Mouse (Mus musculus) kidney, embryonic 16.5 days (tissue): ENCODE data around the gene Tlcd1. TPM values are rescaled to one million over a fixed set of nuclear protein-coding genes. Genes with fewer than 3 reads are reported as not detected.

Source experiments
- ATAC-seq: fragments of 200-750 bp; cut with Nextera tagmentation; 2 replicates; pipeline ENCODE4 v1.8.0; 2017; ENCODE audit warnings: moderate TSS enrichment; ENCODE audit not compliant: low FRiP score, low TSS enrichment
- H3K27ac ChIP-seq: fragments of 300-500 bp; sonication (generic); 2 replicates; pipeline ENCODE4 v1.5.1; 2014; ENCODE audit warnings: low read length
- H3K27me3 ChIP-seq: fragments of 300-500 bp; sonication (generic); 2 replicates; pipeline ENCODE4 v1.6.1; 2014; ENCODE audit warnings: low read length, control low read depth, mixed read lengths; ENCODE audit not compliant: insufficient read depth
- H3K36me3 ChIP-seq: fragments of 300-500 bp; sonication (generic); 2 replicates; pipeline ENCODE4 v1.6.1; 2014; ENCODE audit warnings: low read length, control low read depth, mixed read lengths; ENCODE audit not compliant: insufficient read depth
- H3K4me1 ChIP-seq: fragments of 300-500 bp; sonication (generic); 2 replicates; pipeline ENCODE4 v1.6.1; 2014; ENCODE audit warnings: low read length, control low read depth, mixed read lengths; ENCODE audit not compliant: insufficient read depth
- H3K4me2 ChIP-seq: fragments of 300-500 bp; sonication (generic); replicated peaks from 2 replicates; pipeline ENCODE4 v1.6.1; 2014; ENCODE audit warnings: low read depth, low read length
- H3K4me3 ChIP-seq: fragments of 300-500 bp; sonication (generic); 2 replicates; pipeline ENCODE4 v1.5.1; 2014; ENCODE audit warnings: mild to moderate bottlenecking, low read length
- H3K9ac ChIP-seq: fragments of 300-500 bp; sonication (generic); replicated peaks from 2 replicates; pipeline ENCODE4 v1.6.1; 2014; ENCODE audit warnings: low read length
- H3K9me3 ChIP-seq: fragments of 300-500 bp; sonication (generic); 2 replicates; pipeline ENCODE4 v1.6.1; 2016; ENCODE audit warnings: low read length, control low read depth
- WGBS: fragments of 180-500 bp; shearing (Covaris S2); extraction: QIAGEN DNeasy Blood & Tissue Kit; methylation state at CpG from one replicate; pipeline ENCODE4 v1.1.7; 2014; 5-methylcytosine and 5-hydroxymethylcytosine counted together
- polyA plus RNA-seq: library from polyadenylated mRNA; unstranded; fragments of >200 nt; fragmentation: Nextera tagmentation; extraction: Ambion mirVana; gene quantifications from 2 replicates; pipeline ENCODE4 v1.2.1, GENCODE M21; 2015

Gene Tlcd1
- polyA plus RNA-seq, 1 experiment from 2014 or later: 36.1 TPM

GRCm38 (mm10) chr11:78172748-78173383 is 3.6 kb upstream of the Tlcd1 start:
- Histone ChIP-seq H3K4me1 (peaks cover 16% of the 10 kb centered on the region), H3K4me2 (no peak overlapping the region), H3K36me3 (0 out of 2 replicates have a peak, but pooled peaks cover 5% of the 10 kb centered on the region), H3K9ac (no peak overlapping the region), H3K27ac (no peak overlapping the region), H3K27me3 (no peaks in the 10 kb centered on the region), H3K4me3 (no peak overlapping the region), H3K9me3 (no peaks in the 10 kb centered on the region)
- no peak for ATAC-seq
- WGBS: 80% methylated on average over 19 of the region's 19 CpGs

DNA sequence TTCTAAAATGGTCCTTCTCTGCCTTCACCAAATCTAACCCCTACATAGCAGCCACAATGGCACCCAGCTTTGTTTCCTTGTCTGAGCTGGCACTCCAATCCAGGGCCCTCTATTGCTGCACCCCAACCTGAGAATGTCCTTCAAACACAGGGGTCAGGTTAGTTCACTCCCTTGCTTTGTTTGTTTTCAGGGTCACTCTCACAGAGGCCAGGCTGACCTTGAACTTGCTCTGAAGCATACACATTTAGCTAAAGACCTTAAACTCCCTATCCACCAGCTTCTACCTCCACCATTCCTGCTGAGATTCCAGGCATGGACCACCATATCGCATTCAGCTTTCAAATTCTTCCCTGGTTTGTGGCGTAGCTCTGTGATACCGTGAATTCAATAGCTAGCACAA is 2.0 kb upstream of the Tlcd1 start:
- H3K27ac ChIP-seq: peak overlapping the region; percentile 21; the same call in 1 of the 2 replicates
- no peak overlapping the region for H3K4me2 ChIP-seq
- peaks cover 6% of the 10 kb centered on the region; the same call in 1 of the 2 replicates for H3K36me3 ChIP-seq
- 91% methylated on average over 3 of the region's 3 CpGs for WGBS
- H3K9me3 ChIP-seq: no peaks in the 10 kb centered on the region
- H3K27me3 ChIP-seq: no peaks in the 10 kb centered on the region
- H3K4me3 ChIP-seq: no peak overlapping the region
- H3K9ac ChIP-seq: no peak overlapping the region
- no peak for ATAC-seq
- H3K4me1 ChIP-seq: peaks cover 25% of the 10 kb centered on the region

DNA sequence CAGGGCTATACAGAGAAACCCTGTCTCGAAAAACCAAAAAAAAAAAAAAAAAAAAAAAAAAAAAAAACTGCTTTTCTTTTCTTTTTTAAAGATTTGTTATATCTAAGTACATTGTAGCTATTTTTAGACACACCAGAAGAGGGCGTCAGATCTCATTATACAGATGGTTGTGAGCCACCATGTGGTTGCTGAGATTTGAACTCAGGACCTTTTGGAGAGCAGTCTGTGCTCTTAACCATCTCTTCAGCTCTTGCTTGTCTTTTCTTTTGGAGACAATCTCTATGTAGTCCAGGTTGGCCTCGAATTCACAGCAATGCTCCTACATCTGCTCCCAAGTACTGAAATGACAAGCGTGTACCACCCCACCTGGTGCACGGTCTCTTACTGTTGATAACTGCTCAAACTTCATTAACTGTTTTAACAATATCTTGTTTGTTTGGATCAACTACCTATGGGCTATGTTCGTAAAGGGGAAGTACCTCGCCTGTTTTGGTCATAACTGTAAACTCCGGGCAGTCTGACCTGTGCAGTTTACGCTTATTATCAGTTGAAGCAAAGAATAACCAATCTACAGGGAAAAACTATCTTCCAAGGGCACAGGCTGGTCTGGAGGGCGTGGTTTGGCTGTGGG is 625 bp upstream of the Tlcd1 start:
- Histone ChIP-seq H3K4me3 (peak overlapping the region; percentile 73), H3K4me1 (peaks cover 35% of the 10 kb centered on the region), H3K27me3 (no peaks in the 10 kb centered on the region), H3K36me3 (peaks cover 19% of the 10 kb centered on the region), H3K4me2 (peak overlapping the region; percentile 86), H3K27ac (peak overlapping the region; percentile 95), H3K9ac (peak overlapping the region; percentile 45), H3K9me3 (no peaks in the 10 kb centered on the region)
- no peak for ATAC-seq
- WGBS: 1% methylated on average over 9 of the region's 10 CpGs

GRCm38 (mm10) chr11:78176905-78177331 is 407 bp downstream of the Tlcd1 start:
- ATAC-seq: no peak
- H3K4me1 ChIP-seq: peaks cover 45% of the 10 kb centered on the region
- H3K36me3 ChIP-seq: peaks cover 25% of the 10 kb centered on the region
- H3K9me3 ChIP-seq: no peaks in the 10 kb centered on the region
- H3K9ac ChIP-seq: peak overlapping the region; percentile 85
- peak overlapping the region; percentile 95 for H3K27ac ChIP-seq
- H3K4me3 ChIP-seq: peak overlapping the region; percentile 73
- H3K27me3 ChIP-seq: no peaks in the 10 kb centered on the region
- WGBS: 0% methylated on average over 23 of the region's 23 CpGs
- peak overlapping the region; percentile 86 for H3K4me2 ChIP-seq

DNA sequence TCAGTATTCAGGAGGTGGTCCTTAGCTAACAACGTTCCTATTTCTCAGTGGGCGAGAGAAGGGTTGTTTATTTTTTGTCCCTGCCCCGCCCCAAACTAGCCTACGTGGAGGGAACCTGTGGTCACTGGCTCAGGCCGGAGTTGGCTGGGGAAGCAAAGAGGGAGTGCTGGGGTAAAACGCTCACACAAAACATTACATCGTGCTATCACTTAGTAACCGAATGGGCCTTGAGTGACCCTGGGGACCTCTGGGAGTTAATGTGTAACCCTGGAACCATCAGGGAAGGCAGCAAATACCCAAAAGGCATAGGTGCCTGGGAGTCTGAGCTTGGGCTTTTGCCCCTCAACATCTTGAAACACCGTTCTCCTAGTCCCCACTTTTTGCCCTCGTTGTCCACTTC is 926 bp downstream of the Tlcd1 start:
- Histone ChIP-seq H3K4me3 (peak overlapping the region; percentile 73), H3K36me3 (peaks cover 26% of the 10 kb centered on the region), H3K9ac (peak overlapping the region; percentile 85), H3K9me3 (no peaks in the 10 kb centered on the region), H3K4me2 (peak overlapping the region; percentile 86), H3K4me1 (peaks cover 50% of the 10 kb centered on the region), H3K27me3 (no peaks in the 10 kb centered on the region), H3K27ac (peak overlapping the region; percentile 95)
- ATAC-seq: peak; percentile 53
- under 1% methylated on average over 10 of the region's 10 CpGs for WGBS

GRCm38 (mm10) chr11:78177903-78178858 is 1.7 kb downstream of the Tlcd1 start:
- peak; percentile 86 for ATAC-seq
- under 1% methylated on average over 62 of the region's 84 CpGs for WGBS

DNA sequence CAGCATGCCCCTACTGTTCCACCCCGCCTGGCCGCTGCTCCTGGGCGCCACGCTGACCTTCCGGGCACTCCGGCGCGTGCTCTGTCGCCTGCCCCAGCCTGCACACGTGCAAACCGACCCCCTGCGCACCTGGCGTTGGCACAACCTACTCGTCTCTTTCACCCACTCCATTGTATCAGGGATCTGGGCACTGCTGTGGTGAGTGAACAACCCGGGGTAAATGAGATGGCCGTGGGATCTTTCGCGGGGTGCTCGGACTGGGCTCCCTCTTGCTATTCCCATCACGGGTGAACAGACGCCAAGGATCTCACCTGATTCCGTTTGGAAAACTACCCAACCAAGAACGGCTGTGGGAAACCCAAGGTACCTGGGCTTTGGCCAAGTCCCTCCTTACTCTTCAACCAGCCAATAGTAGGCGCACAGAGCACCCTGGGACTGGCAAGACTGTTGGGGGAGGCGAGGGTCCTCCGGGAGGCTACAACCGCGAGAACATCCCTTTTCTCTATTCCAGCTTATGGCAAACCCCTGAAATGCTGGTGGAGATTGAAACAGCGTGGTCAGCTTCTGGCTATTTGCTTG is 2.4 kb downstream of the Tlcd1 start:
- H3K36me3 ChIP-seq: peaks cover 26% of the 10 kb centered on the region
- H3K27ac ChIP-seq: peak overlapping the region; percentile 95
- peak overlapping the region; percentile 86 for H3K4me2 ChIP-seq
- under 1% methylated on average over 29 of the region's 29 CpGs for WGBS
- ATAC-seq: peak; percentile 10; the same call in 1 of the 2 replicates
- no peaks in the 10 kb centered on the region for H3K9me3 ChIP-seq
- peaks cover 51% of the 10 kb centered on the region for H3K4me1 ChIP-seq
- H3K27me3 ChIP-seq: no peaks in the 10 kb centered on the region
- H3K9ac ChIP-seq: peak overlapping the region; percentile 85
- H3K4me3 ChIP-seq: peak overlapping the region; percentile 73

More at GRCm38 (mm10) chr11:78177903-78178858, 1.7 kb downstream of the Tlcd1 start:
- Histone ChIP-seq H3K4me2 (peak overlapping the region; percentile 86), H3K4me3 (peak overlapping the region; percentile 73), H3K27ac (peak overlapping the region; percentile 95), H3K36me3 (peaks cover 26% of the 10 kb centered on the region), H3K9ac (peak overlapping the region; percentile 85), H3K9me3 (no peaks in the 10 kb centered on the region), H3K27me3 (no peaks in the 10 kb centered on the region), H3K4me1 (peaks cover 50% of the 10 kb centered on the region)

GRCm38 (mm10) chr11:78179438-78179999 is 3.0 kb downstream of the Tlcd1 start:
- Histone ChIP-seq H3K9ac (peak overlapping the region; percentile 85), H3K4me2 (peak overlapping the region; percentile 86), H3K27me3 (no peaks in the 10 kb centered on the region), H3K9me3 (no peaks in the 10 kb centered on the region), H3K27ac (peak overlapping the region; percentile 95), H3K36me3 (peaks cover 26% of the 10 kb centered on the region), H3K4me1 (peaks cover 55% of the 10 kb centered on the region), H3K4me3 (peak overlapping the region; percentile 73)
- ATAC-seq: no peak
- WGBS: 27% methylated on average over 8 of the region's 8 CpGs
